Mouse (Mus musculus): ENCODE results near the gene Pp2d1. TPM values are rescaled to one million over a fixed set of nuclear protein-coding genes. Genes with fewer than 3 reads are reported as not detected.

Gene Pp2d1
- total RNA-seq, 2 experiments from 2014 or later: not detected

DNA sequence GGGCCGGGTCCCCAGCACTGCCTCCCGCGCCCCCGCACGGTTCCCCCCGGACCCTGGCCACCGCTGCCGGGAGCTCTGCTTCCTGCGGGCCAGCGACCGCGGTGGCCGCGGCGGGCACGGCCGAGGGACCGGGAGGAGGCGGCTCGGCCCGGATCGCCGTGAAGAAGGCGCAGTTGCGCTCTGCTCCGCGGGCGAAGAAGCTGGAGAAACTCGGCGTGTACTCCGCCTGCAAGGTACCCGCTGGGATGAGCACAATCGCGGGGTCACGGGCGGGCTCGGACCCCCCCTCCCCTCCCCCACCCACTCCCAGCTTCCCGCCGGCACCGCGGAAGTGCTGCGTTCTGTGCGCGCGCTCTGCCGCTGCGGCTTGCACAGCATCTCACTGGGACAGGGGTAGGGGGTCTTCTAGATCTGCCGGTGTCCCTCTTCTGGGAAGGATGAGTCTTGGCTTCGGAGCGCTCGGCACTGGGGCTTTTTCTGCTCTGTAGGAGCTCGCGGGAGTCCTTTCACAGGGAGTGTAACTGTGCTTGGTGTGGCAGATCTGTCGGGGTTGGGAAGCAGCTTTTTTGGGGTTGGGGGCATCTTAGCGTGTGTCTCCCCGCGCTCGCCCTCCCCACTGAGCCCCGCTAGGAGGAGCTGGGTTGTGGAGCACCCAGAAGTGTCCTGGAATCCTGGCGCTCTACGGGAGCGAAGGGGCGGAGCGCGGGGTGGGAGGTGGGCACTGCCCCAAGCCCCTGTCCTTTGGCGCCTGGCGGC, 28.3 kb upstream of the Pp2d1 start:
- intact Hi-C loops (cut with DNase I): loop anchor here (2.0 to 5.0 kb wide), 5 partner anchors 15 to 123 kb away; partner anchors contain the start of gene Rab5a
- DNase-seq: peak; percentile 53 to 64

DNA sequence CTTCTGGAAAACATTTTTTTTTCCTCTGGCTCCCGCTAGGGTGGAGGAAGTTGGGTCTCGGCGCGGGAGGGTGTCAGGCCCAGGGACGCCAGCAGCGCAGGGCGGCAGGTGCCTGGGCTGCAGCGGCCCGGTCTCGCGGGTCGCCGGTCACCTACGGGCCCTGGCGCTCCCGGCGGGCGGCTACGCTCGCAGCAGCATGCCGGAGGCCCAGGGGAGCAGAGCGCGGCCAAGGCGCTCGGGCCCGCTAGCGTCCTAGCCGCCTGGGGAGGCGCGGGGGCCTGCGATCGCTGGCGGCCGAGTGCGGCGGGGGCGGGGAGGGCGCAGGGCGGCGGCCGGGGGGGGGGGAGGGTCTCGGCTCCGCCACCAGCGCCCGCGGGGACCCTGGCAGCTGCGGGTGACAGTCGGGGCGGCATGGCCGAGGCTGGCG, 27.7 kb upstream of the Pp2d1 start:
- peak; percentile 78 to 81 for DNase-seq
- intact Hi-C loops (cut with DNase I): loop anchor here (2.0 to 5.0 kb wide), 4 partner anchors 55 to 124 kb away; partner anchors contain the start of gene Rab5a

DNA sequence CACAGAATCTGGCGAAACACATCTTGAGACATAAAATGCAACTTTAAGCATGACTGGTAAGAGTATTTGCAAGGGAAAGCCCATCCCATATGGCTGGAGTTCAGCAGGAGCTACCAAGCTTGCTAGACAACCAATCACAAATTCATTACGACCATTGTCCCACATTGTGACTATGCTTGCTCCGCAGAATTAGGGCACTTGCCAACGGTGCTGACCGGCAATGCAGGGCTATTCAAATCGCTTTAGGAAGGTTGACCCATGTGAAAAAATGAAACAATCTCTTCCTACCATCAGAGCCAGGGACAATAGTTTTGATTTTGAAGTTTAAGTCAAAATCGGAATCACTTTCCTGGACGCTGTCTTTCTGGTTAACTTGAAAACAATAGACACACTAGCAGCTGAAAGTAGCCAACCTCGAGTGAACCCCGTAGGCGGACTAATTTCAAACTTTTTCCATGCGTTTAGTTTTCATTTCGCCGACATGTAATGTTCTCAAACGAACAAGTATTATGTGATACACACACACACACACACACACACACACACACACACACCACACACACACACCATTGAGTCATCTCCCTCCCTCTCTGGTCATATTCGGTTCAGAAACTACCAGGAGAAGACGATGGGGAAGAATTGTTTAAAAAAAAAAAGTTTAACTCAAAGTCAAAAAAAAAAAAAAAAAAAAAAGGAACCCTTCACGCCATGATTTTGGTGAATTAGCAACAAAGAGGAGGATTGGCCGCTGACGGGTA, 27.1 kb upstream of the Pp2d1 start, which contains the start of gene Kat2b:
Kat2b (plus strand) TSS at position 701 of the 758 bp plus-strand sequence.
- intact Hi-C loops (cut with DNase I): loop anchor here (2.0 to 5.0 kb wide), 4 partner anchors 54 to 124 kb away; partner anchors contain the start of gene Rab5a
- peak; percentile 67 to 72 for DNase-seq

DNA sequence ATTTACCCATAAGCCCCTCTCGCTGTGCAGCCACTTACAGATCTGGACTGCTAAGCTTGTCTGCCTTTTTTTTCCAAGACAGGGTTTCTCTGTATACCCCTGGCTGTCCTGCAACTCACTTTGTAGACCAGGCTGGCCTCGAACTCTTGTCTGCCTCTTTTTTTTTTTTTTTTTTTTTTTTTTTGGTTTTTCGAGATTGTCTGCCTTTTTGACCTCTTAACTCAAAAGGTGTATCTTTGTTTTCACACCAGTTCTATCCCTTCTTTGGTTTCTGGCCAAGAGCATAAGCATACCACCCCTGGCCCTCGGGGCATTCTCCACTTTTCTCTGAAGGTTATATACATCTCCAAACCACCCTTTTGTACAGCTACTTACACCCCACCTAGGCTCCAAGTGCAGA, 25.6 kb upstream of the Pp2d1 start:
- no peak for DNase-seq
- intact Hi-C loops (cut with DNase I): loop anchor here (5.0 kb wide), 3 partner anchors 53 to 92 kb away; partner anchors contain the start of gene Rab5a

DNA sequence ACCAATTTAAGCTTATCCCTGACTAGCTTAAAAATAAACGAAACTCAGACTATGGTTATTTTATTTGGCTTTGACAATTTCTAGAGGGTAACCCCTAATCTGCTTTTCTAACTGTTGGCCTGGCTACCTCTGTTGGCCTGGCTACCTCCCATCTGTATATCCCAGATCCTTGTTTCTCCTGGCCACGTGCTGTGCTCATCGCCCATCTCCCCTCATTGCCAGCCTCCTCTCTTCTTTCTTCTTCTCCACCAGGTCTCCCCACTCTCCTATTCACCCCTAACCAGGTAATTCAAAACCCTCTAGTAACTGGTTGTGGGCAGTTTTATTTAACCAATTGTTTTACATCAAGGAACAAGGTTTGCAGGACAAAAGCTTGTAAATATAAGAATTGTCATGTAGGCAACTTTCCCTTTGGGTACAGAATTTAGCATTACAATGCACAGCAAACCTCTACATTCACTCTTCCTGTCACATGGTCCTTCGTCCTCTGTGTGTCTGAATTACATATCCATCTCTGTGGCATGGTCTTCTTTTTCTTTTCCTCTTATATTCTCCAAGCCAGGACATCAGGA, 22.3 kb upstream of the Pp2d1 start:
- DNase-seq: no peak
- intact Hi-C loops (cut with DNase I): no loop called here

DNA sequence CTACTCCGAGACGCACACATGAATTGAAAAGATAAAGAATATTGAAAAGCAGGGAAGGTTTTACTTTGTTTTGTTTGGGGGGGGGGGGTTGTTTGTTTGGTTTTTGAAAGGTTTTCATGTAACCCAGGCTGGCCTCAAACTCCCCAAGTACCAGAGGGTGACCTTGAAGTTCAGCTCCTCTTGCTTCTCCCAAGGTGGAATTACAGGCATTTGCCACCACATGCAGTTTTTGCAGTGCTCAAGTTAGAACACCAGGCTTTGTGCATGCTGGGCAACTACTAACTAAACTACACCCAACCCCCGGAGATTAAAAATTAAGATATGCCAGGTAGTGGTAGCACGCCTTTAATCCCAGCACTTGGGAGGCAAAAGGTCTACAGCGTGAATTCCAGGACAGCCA, 20.4 kb upstream of the Pp2d1 start:
- DNase-seq: no peak
- intact Hi-C loops (cut with DNase I): no loop called here

DNA sequence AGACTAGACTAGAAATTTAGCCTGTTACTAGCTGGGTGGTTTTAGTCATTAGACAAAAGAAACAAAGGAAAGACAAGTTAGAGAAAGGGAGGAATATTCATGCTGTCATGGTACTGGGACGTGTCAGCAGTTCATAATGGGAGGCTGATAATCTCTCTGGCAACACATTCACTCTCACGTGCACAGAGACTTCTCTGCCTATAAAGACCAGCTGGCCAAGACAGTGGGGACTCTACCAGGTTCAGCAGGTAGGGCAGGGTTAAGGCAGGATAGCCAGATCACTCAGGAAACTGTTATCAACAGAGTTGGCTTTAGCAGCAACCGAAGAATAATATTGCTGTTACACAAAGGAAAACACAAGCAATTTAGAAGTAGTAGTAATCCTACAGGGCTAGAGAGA, 18.2 kb upstream of the Pp2d1 start:
- intact Hi-C loops (cut with DNase I): no loop called here
- DNase-seq: no peak

DNA sequence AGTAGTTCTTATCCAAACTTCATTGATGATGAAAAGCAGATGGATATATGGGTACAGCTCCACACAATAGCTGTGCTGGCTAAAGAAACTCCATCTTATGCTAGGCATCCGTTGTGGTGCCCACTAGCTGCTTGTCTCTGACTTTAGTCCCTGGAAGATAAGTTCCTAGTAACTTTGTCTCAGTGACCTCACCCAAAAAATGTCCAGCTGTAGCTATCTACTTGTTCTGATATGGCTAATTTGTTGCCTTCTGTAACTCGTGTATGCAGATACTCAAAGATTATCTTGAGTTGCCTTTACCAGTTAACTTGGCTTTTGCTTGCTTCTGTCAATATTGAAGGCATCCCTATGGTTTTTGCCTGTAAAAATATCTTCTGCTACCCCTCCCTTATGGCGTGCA, 15.6 kb upstream of the Pp2d1 start:
- no peak for DNase-seq
- intact Hi-C loops (cut with DNase I): no loop called here

DNA sequence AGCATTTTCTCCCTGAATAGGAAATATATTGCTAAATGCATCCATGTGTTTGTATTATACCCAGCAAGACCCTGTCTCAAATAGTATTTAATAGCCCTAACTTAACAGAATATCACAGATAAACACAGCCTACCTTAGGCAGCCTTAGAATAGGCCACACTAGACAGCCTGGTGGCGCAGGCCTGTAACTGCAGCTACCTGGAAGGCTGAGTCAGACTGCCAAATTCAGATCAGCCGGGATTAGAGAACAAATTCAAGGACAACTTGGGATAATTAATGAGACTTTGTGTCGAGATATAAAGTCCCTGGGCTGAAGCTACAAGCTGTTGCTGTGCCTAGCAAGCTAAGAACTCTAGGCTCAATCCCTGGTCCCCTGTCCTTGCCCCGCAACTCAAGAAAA, 14.8 kb upstream of the Pp2d1 start:
- intact Hi-C loops (cut with DNase I): no loop called here
- no peak for DNase-seq

DNA sequence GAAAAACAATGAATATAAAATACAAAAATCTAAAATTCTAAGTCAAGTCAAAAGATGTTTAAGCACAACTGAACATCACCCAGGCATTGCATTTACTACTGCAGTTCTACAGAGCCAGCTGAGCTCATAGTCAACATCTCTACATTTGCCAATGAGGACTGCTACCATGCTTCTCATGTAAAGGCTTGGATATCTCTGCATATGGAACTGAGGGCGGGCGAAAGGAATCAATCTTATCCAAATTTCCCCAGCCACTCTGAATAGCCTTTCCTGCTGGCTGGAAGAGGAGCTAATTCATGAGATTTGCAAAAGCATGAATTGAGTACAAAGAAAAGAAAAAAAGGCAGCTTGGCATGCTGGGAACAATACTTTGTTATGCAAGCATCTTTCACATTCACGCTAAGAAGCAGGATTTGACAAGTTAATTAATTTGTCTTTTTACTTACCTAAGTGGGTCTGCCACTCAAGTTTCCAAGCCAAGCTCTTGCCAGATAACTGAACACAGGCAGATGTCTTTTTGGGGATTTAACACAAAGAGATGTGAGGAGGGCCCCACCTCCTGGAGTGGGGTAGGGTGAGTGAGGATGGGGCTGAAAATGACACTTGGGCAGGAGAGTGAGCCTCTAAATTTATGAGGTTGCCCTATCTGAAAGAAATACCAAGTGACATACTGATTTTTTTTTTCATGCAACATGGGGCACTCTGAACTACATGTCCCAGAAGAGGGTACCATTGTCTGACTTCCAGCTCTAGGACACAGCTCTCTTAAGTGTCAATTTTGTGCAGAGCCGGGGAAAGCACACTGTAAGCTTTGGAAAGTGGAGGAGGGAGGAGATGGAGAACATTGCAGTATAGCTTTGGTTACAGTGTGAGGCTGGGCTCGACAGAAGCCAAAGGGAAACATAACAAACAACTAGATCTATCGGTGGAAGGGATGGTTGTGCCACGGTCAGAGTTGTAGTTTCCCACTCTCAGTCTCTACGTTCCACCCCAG, 12.4 kb upstream of the Pp2d1 start:
- intact Hi-C loops (cut with DNase I): no loop called here
- DNase-seq: no peak

DNA sequence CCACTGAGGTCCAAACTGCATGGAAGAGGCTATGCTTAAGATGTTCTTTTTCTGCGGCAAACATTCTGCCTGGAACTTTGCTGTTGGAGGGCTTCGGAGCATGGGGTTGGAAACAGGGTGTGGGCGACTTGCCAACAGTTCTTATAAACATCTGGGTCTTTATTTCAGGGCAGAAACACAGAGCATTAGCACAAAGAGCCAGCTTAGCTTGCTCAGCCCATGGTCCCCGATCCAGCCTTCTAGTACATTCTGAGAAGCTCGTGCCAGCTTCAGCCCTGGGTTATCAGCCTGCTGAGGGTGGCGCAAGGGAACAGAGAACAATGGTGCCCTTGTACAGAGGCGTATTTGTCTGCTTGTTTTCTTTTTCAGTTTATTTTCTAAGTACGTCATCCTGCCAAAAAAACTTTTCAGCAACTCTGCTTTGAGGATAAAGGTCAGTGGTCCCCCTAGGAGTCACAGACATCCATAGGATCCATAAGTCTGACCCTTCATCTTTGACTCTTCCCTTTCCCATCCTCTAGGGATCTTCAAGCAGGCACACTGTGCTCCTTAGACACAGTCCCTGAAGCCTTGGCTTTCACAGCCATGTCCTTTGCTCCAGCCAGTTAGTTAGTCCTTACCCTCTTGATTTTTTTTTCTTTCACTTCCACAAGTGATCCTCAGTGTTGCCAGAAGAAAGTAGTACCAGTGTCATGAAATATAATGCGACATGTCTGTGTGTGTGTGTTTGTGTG, 4.5 kb upstream of the Pp2d1 start:
- intact Hi-C loops (cut with DNase I): no loop called here
- peak; percentile 35 to 45 for DNase-seq

DNA sequence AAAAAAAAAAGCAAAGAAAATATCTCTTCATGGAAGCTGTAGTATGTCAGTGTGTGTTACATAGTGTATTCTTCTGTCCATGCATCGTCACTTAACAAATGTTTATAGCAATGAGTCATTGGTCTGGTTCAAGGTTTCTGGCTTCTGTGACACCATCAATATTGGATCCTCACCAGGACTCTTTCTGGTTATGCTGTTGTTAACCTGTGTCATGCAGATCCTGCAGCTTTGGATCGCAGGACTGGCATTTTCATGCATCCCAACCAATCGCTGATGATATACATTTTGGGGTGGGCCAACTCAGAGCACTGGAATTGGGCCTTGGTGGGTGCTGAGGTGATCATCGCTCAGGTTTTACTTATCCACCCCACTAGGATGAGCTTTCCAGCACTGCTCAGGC, 3.3 kb upstream of the Pp2d1 start:
- no peak for DNase-seq
- intact Hi-C loops (cut with DNase I): no loop called here

DNA sequence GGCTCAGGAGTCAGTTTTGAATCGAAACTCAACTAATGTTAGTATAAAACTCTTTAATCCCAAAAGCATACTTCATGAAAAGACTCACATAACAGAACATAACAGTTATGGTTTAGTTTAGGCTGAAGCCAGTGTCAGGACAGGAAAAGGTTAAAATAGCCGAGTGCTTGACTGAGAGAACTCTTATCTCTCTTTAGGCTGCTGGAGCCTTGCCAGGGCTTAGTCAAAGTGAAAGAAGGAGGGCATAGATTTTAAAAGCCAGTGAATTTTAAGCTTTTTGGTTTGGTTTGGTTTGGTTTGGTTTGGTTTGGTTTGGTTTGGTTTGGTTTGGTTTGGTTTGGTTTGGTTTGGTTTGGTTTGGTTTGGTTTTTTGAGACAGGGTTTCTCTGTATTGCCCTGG, 6.8 kb downstream of the Pp2d1 start:
- intact Hi-C loops (cut with DNase I): no loop called here
- peak in 1 of 2 experiments; percentile 28 for DNase-seq

DNA sequence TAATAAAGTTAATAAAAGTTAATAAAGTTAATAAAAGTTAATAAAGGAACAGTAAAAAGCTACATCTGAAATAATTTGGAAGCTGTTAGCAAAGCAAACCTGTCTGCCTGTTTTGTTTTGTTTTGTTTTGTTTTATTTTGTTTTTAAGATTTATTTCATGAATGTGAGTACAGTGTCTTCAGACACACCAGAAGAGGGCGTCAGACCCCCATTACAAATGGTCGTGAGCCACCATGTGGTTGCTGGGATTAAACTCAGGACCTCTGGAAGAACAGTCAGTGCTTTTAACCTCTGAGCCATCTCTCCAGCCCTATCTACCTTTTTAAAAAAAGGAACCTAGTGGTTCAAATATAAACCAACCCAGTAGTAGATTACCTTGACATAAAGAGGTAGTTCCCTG, 8.1 kb downstream of the Pp2d1 start:
- intact Hi-C loops (cut with DNase I): no loop called here
- no peak for DNase-seq

DNA sequence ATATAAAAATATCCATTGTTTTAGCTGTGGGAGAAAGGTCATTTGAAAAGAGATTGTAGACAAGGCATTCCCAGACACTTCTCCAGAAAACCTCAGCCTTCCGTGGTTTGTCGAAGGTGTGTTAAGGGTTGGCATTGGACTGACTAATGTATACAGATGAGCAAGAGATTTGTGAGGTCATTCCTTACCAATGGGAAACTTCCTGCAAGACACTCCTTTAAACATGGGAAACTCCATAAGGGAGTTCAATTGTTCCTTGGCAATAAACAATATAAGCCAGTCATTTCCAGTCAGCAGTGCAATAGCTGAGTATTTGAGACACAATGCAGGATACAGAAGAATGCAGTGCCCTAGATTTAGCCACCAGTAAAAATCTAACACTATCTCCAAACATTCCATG, 11.2 kb downstream of the Pp2d1 start:
- intact Hi-C loops (cut with DNase I): no loop called here
- DNase-seq: no peak

DNA sequence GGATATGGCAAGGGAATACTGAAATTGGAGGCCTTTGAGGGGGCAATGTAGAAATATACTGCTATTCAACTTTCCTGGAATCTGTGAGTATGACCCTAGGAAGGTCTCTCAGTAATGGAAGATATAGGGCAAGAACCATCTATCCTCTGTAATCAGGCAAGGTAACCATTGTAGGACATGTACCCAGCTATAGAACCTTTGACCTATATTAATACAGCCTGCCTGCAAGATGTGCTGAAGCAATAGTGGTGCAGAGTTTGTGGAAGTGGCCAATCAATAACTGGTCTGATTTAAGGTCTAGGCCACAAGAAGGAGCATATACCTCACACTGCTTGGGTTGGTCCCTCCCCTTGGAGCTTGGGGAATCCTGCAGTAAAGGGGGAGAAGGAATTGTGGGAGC, 18.7 kb downstream of the Pp2d1 start:
- DNase-seq: no peak
- intact Hi-C loops (cut with DNase I): no loop called here

DNA sequence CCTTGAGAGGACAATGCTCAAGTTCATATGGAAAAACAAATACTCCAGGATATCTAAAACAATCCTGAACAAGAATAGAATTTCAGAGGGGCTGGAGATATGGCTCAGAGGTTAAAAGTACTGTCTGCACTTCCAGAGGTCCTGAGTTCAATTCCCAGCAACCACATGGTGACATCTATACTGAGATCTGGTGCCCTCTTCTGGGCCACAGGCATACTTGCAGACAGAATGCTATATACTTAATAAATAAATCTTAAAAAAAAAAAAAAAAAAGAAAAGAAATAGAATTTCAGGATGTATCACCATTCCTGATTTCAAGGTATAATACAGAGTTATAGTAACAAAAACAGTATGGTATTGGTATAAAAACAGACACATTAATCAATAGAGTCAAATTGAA, 19.9 kb downstream of the Pp2d1 start:
- no peak for DNase-seq
- intact Hi-C loops (cut with DNase I): no loop called here

DNA sequence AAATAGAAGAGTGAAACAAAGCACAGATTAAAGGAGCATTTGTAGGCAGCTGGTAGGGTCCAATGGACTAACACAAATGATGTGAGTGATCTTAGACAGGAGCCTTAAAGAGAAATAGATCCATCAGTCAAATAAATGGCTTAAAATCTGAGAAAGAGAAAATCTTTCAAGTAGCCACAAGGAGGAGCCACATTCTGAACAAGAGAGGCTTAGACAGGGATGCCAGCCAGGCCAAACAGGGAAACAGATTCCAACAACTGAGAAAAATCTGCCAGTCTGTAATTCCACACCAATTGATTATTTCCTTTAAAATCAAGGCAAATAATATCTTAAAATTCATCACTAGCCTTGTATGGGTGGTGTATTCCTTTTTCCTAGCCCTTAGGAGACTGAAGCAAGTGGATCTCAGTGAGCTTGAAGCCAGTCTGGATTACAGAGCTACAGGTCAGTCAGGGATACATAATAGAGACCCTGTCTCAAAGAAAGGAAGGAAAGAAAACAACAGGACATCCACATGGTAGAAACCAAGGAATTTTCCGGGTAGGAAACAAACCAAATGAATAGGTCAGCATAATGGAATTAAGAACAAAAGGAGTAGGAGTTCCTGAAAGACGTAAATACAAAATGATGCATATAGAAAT, 26.8 kb downstream of the Pp2d1 start:
- intact Hi-C loops (cut with DNase I): loop anchor here (2.0 to 5.0 kb wide), 3 partner anchors 55 to 320 kb away; partner anchors contain the start of gene Kat2b
- peak; percentile 11 to 36 for DNase-seq

DNA sequence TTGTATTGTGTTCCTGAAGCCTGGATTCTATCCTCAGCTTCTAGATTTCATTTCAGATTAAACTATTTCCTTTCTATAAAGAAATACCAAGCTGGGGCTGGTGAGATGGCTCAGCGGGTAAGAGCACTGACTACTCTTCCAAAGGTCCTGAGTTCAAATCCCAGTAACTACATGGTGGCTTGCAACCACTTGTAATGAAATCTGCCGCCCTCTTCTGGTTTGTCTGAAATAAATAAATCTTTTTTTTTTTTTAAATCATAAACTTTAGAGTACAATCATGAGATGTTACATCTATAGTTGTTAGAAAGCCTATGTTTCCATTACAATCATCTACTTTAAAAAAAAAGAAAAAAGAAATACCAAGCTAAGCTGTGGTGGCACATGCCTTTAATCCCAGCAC, 36.3 kb downstream of the Pp2d1 start:
- no peak for DNase-seq
- intact Hi-C loops (cut with DNase I): no loop called here
